Mouse (Mus musculus) MEL (cell line): Measurements from ENCODE around the gene Ociad2.

Source experiments
- CTCF ChIP-seq, 3 experiments: IDR thresholded peaks in 2 of 3; conservative IDR thresholded peaks in 1 of 3; 2 replicates each; pipeline ENCODE4 v1.5.1; 2011 to 2012; ENCODE audit warnings: low read length in 3 of 3, low read depth in 2 of 3, mild to moderate bottlenecking in 2 of 3, improper control_type of control experiment in 1 of 3, inconsistent platforms in 1 of 3, mixed read lengths in 1 of 3, moderate library complexity in 1 of 3; ENCODE audit not compliant: control insufficient read depth in 1 of 3, insufficient read depth in 1 of 3, poor library complexity in 1 of 3, severe bottlenecking in 1 of 3
- ELF1 ChIP-seq: IDR thresholded peaks from 2 replicates; pipeline ENCODE4 v1.6.1; 2014; ENCODE audit warnings: low read depth, mild to moderate bottlenecking, inconsistent platforms, low read length, improper control_type of control experiment, moderate library complexity
- EP300 ChIP-seq, 2 experiments: IDR thresholded peaks; 2 replicates each; pipeline ENCODE4 v1.6.1; 2011; ENCODE audit warnings: improper control_type of control experiment in 2 of 2, low read length in 2 of 2, low read depth in 1 of 2, mild to moderate bottlenecking in 1 of 2
- MAX ChIP-seq: IDR thresholded peaks from 2 replicates; pipeline ENCODE4 v1.6.1; 2011; ENCODE audit warnings: low read length, improper control_type of control experiment
- POLR2A ChIP-seq, 2 experiments: IDR thresholded peaks; 2 replicates each; pipeline ENCODE4 v1.6.1; 2011 to 2012; ENCODE audit warnings: low read length in 2 of 2, mild to moderate bottlenecking in 2 of 2, control low read depth in 1 of 2, improper control_type of control experiment in 1 of 2, low read depth in 1 of 2, moderate library complexity in 1 of 2; ENCODE audit not compliant: control insufficient read depth in 1 of 2, insufficient read depth in 1 of 2, poor library complexity in 1 of 2
- ZC3H11A ChIP-seq: IDR thresholded peaks from 2 replicates; pipeline ENCODE4 v1.6.1; 2012; ENCODE audit warnings: low read depth, mild to moderate bottlenecking, inconsistent platforms, low read length, improper control_type of control experiment
- ZMIZ1 ChIP-seq: IDR thresholded peaks from 2 replicates; pipeline ENCODE4 v1.6.1; 2012; ENCODE audit warnings: low read depth, mild to moderate bottlenecking, inconsistent platforms, low read length, improper control_type of control experiment, moderate library complexity
- ZNF384 ChIP-seq: IDR thresholded peaks from 2 replicates; pipeline ENCODE4 v1.6.1; 2012; ENCODE audit warnings: low read depth, mild to moderate bottlenecking, inconsistent platforms, low read length, improper control_type of control experiment

- TF ChIP-seq CTCF (IDR thresholded peaks at IDR 0.05 in 2 of 3, conservative IDR thresholded peaks at IDR 0.05 in 1 of 3; ENCODE audit: control insufficient read depth in 1 of 3, insufficient read depth in 1 of 3, low read depth in 2 of 3, low read length in 3 of 3, poor library complexity in 1 of 3, severe bottlenecking in 1 of 3): no peak
- no peak for TF ChIP-seq POLR2A (IDR thresholded peaks at IDR 0.05; ENCODE audit: control insufficient read depth in 1 of 2, insufficient read depth in 1 of 2, low read depth in 1 of 2, low read length in 2 of 2, poor library complexity in 1 of 2)
- no peak for TF ChIP-seq ZMIZ1
- no peak for TF ChIP-seq ELF1
- no peak for TF ChIP-seq MAX
- TF ChIP-seq ZNF384: no peak
- no peak for TF ChIP-seq EP300 (IDR thresholded peaks at IDR 0.05; ENCODE audit: low read depth in 1 of 2, low read length in 2 of 2)
- no peak for TF ChIP-seq ZC3H11A
These were observed 18.9 kb upstream of the Ociad2 start for GRCm38 (mm10) chr5:73359752-73360141.
